Mouse (Mus musculus) MEL (cell line): ENCODE data around the gene 9430038I01Rik.

Experiments
- CHD1 ChIP-seq: IDR thresholded peaks from 2 replicates; pipeline ENCODE4 v1.6.1; 2012; ENCODE audit warnings: low read depth, mild to moderate bottlenecking, inconsistent platforms, low read length, improper control_type of control experiment
- CTCF ChIP-seq, 3 experiments: IDR thresholded peaks in 2 of 3; conservative IDR thresholded peaks in 1 of 3; 2 replicates each; pipeline ENCODE4 v1.5.1; 2011 to 2012; ENCODE audit warnings: low read length in 3 of 3, low read depth in 2 of 3, mild to moderate bottlenecking in 2 of 3, improper control_type of control experiment in 1 of 3, inconsistent platforms in 1 of 3, mixed read lengths in 1 of 3, moderate library complexity in 1 of 3; ENCODE audit not compliant: control insufficient read depth in 1 of 3, insufficient read depth in 1 of 3, poor library complexity in 1 of 3, severe bottlenecking in 1 of 3
- EP300 ChIP-seq, 2 experiments: IDR thresholded peaks; 2 replicates each; pipeline ENCODE4 v1.6.1; 2011; ENCODE audit warnings: improper control_type of control experiment in 2 of 2, low read length in 2 of 2, low read depth in 1 of 2, mild to moderate bottlenecking in 1 of 2
- ETS1 ChIP-seq: IDR thresholded peaks from 2 replicates; pipeline ENCODE4 v1.6.1; 2012; ENCODE audit warnings: low read depth, mild to moderate bottlenecking, inconsistent platforms, low read length, improper control_type of control experiment, moderate library complexity
- GATA1 ChIP-seq: IDR thresholded peaks from 2 replicates; pipeline ENCODE4 v1.6.1; 2011; ENCODE audit warnings: low read depth, low read length, improper control_type of control experiment
- KAT2A ChIP-seq: conservative IDR thresholded peaks from 2 replicates; pipeline ENCODE4 v1.6.1; 2012; ENCODE audit warnings: low read depth, low read length, improper control_type of control experiment, inconsistent platforms
- POLR2A ChIP-seq, 2 experiments: IDR thresholded peaks; 2 replicates each; pipeline ENCODE4 v1.6.1; 2011 to 2012; ENCODE audit warnings: low read length in 2 of 2, mild to moderate bottlenecking in 2 of 2, control low read depth in 1 of 2, improper control_type of control experiment in 1 of 2, low read depth in 1 of 2, moderate library complexity in 1 of 2; ENCODE audit not compliant: control insufficient read depth in 1 of 2, insufficient read depth in 1 of 2, poor library complexity in 1 of 2
- SIN3A ChIP-seq: IDR thresholded peaks from 2 replicates; pipeline ENCODE4 v1.6.1; 2012; ENCODE audit warnings: low read length, improper control_type of control experiment, inconsistent platforms
- TBP ChIP-seq: IDR thresholded peaks from 2 replicates; pipeline ENCODE4 v1.8.0; 2011; ENCODE audit warnings: low read depth, low read length, improper control_type of control experiment
- UBTF ChIP-seq: IDR thresholded peaks from 2 replicates; pipeline ENCODE4 v1.6.1; 2012; ENCODE audit warnings: low read depth, mild to moderate bottlenecking, inconsistent platforms, low read length, improper control_type of control experiment, moderate library complexity, borderline replicate concordance; ENCODE audit not compliant: insufficient read depth
- USF1 ChIP-seq: IDR thresholded peaks from 2 replicates; pipeline ENCODE4 v1.6.1; 2014; ENCODE audit warnings: low read depth, mild to moderate bottlenecking, inconsistent platforms, low read length, improper control_type of control experiment, moderate library complexity
- USF2 ChIP-seq, 2 experiments: IDR thresholded peaks; 2 replicates each; pipeline ENCODE4 v1.6.1; 2011 to 2012; ENCODE audit warnings: improper control_type of control experiment in 2 of 2, low read length in 2 of 2, borderline replicate concordance in 1 of 2, inconsistent platforms in 1 of 2, low read depth in 1 of 2, mild to moderate bottlenecking in 1 of 2; ENCODE audit not compliant: insufficient read depth in 1 of 2
- ZKSCAN1 ChIP-seq: IDR thresholded peaks from 2 replicates; pipeline ENCODE4 v1.6.1; 2012; ENCODE audit warnings: low read depth, mild to moderate bottlenecking, inconsistent platforms, low read length, improper control_type of control experiment, moderate library complexity

GRCm38 (mm10) chr7:137366736-137367135 lies 43.8 kb downstream of the 9430038I01Rik start:
- no peak for TF ChIP-seq EP300 (IDR thresholded peaks at IDR 0.05; ENCODE audit: low read depth in 1 of 2, low read length in 2 of 2)
- TF ChIP-seq POLR2A (IDR thresholded peaks at IDR 0.05; ENCODE audit: control insufficient read depth in 1 of 2, insufficient read depth in 1 of 2, low read depth in 1 of 2, low read length in 2 of 2, poor library complexity in 1 of 2), result no peak
- TF ChIP-seq SIN3A, result no peak
- TF ChIP-seq CTCF (IDR thresholded peaks at IDR 0.05 in 2 of 3, conservative IDR thresholded peaks at IDR 0.05 in 1 of 3; ENCODE audit: control insufficient read depth in 1 of 3, insufficient read depth in 1 of 3, low read depth in 2 of 3, low read length in 3 of 3, poor library complexity in 1 of 3, severe bottlenecking in 1 of 3), result no peak
- no peak for TF ChIP-seq GATA1
- no peak for TF ChIP-seq UBTF
- no peak for TF ChIP-seq CHD1
- TF ChIP-seq ETS1, result no peak
- TF ChIP-seq USF1, result no peak
- TF ChIP-seq KAT2A, result no peak
- TF ChIP-seq ZKSCAN1, result no peak
- no peak for TF ChIP-seq TBP
- no peak for TF ChIP-seq USF2 (IDR thresholded peaks at IDR 0.05; ENCODE audit: borderline replicate concordance in 1 of 2, insufficient read depth in 1 of 2, low read depth in 1 of 2, low read length in 2 of 2)
